Mouse (Mus musculus) forebrain, embryonic 12.5 days (tissue): ENCODE measurements around the gene Krtap1-4. TPM values are rescaled to one million over a fixed set of nuclear protein-coding genes. Genes with fewer than 3 reads are reported as not detected.

Experiments
- polyA plus RNA-seq: library from polyadenylated mRNA; unstranded; fragments of >200 nt; fragmentation: Nextera tagmentation; extraction: Ambion mirVana; gene quantifications from 2 replicates; pipeline ENCODE4 v1.2.1, GENCODE M21; 2016

The Krtap1-4 gene
- polyA plus RNA-seq, 1 experiment from 2014 or later = not detected

Other genes starting within 250 kb of the Krtap1-4 start
- not detected in 2 replicates for gene Krt26, start 245.7 kb downstream of the Krtap1-4 start, polyA plus RNA-seq
- not detected in 2 replicates for gene Krt27, start 232.6 kb downstream of the Krtap1-4 start, polyA plus RNA-seq
- gene Krt28, start 208.8 kb downstream of the Krtap1-4 start, polyA plus RNA-seq = 0.38 and 0.40 TPM in 2 replicates
- 40.2 and 42.4 TPM in 2 replicates for gene Krt10, start 194.3 kb downstream of the Krtap1-4 start, polyA plus RNA-seq
- gene Krt12, start 161.4 kb downstream of the Krtap1-4 start, polyA plus RNA-seq = not detected in 2 replicates
- 0.15 TPM in 1 of 2 replicates, not detected in the other for gene Krt20, start 145.5 kb downstream of the Krtap1-4 start, polyA plus RNA-seq
- gene Krt23, start 90.5 kb downstream of the Krtap1-4 start, polyA plus RNA-seq = 0.74 and 0.75 TPM in 2 replicates
- gene Krt39, start 62.3 kb downstream of the Krtap1-4 start, polyA plus RNA-seq = not detected in 2 replicates
- gene Krt40, start 40.5 kb downstream of the Krtap1-4 start, polyA plus RNA-seq = not detected in 2 replicates
- not detected in 2 replicates for gene Krtap3-3, start 32.8 kb downstream of the Krtap1-4 start, polyA plus RNA-seq
- not detected in 2 replicates for gene Krtap3-2, start 26.8 kb downstream of the Krtap1-4 start, polyA plus RNA-seq
- not detected in 2 replicates for gene Gm11939, start 24.2 kb downstream of the Krtap1-4 start, polyA plus RNA-seq
- not detected in 2 replicates for gene Krtap3-1, start 17.0 kb downstream of the Krtap1-4 start, polyA plus RNA-seq
- gene Krtap1-5, start 2.6 kb downstream of the Krtap1-4 start, polyA plus RNA-seq = not detected in 2 replicates
- not detected in 2 replicates for gene Krtap1-3, start 7.7 kb upstream of the Krtap1-4 start, polyA plus RNA-seq
- not detected in 2 replicates for gene Krtap9-3, start 14.5 kb upstream of the Krtap1-4 start, polyA plus RNA-seq
- not detected in 2 replicates for gene Gm11938, start 19.7 kb upstream of the Krtap1-4 start, polyA plus RNA-seq
- gene Gm11937, start 26.5 kb upstream of the Krtap1-4 start, polyA plus RNA-seq = not detected in 2 replicates
- not detected in 2 replicates for gene Krtap2-4, start 31.2 kb upstream of the Krtap1-4 start, polyA plus RNA-seq
- gene Gm11562, start 36.8 kb upstream of the Krtap1-4 start, polyA plus RNA-seq = not detected in 2 replicates
- gene Krtap4-1, start 44.6 kb upstream of the Krtap1-4 start, polyA plus RNA-seq = not detected in 2 replicates
- gene Krtap4-2, start 51.4 kb upstream of the Krtap1-4 start, polyA plus RNA-seq = not detected in 2 replicates
- gene Krtap4-7, start 60.4 kb upstream of the Krtap1-4 start, polyA plus RNA-seq = not detected in 2 replicates
- not detected in 2 replicates for gene Gm11555, start 66.6 kb upstream of the Krtap1-4 start, polyA plus RNA-seq
- not detected in 2 replicates for gene Gm11563, start 75.3 kb upstream of the Krtap1-4 start, polyA plus RNA-seq
- not detected in 2 replicates for gene Krtap4-6, start 82.3 kb upstream of the Krtap1-4 start, polyA plus RNA-seq
- gene Gm14190, start 107.1 kb upstream of the Krtap1-4 start, polyA plus RNA-seq = not detected in 2 replicates
- gene Gm14180, start 150.6 kb upstream of the Krtap1-4 start, polyA plus RNA-seq = not detected in 2 replicates
- gene Gm11595, start 189.3 kb upstream of the Krtap1-4 start, polyA plus RNA-seq = not detected in 2 replicates
- not detected in 2 replicates for gene Krtap4-8, start 197.1 kb upstream of the Krtap1-4 start, polyA plus RNA-seq
- not detected in 2 replicates for gene Krtap4-9, start 201.5 kb upstream of the Krtap1-4 start, polyA plus RNA-seq
- not detected in 2 replicates for gene Gm11596, start 209.8 kb upstream of the Krtap1-4 start, polyA plus RNA-seq
- gene Gm11569, start 215.3 kb upstream of the Krtap1-4 start, polyA plus RNA-seq = not detected in 2 replicates
- gene Gm11554, start 220.8 kb upstream of the Krtap1-4 start, polyA plus RNA-seq = not detected in 2 replicates
- not detected in 2 replicates for gene Krtap4-13, start 226.2 kb upstream of the Krtap1-4 start, polyA plus RNA-seq
- not detected in 2 replicates for gene Gm11564, start 232.0 kb upstream of the Krtap1-4 start, polyA plus RNA-seq